Mouse (Mus musculus): ENCODE data around the gene Ocel1.

DNA sequence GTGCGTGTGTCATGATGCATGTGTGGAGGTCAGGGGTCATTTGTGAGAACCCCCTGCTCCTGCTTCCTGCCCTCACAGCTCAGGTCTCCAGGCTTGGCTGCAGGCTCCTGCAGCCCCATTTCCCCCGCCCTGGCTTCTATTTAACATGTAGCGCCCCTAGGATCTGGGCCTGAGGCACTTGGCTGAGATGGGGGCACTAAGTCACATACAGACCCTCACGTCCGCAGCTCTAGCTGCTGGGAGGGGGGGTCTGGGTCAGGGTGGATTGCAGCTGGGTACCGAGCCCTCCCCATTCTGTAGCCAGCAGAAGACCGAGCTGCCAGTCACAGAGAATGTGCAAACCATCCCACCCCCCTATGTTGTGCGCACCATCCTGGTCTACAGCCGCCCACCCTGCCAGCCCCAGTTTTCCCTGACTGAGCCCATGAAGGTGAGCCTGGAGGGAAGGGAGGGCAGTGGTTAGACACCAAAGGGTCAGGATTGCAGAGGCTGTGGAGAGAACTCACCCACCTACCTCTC is 31.4 kb downstream of the Ocel1 start:
- TF ChIP-seq CTCF (IDR thresholded peaks at IDR 0.05; ENCODE audit: low read depth, low read length) (no peak), TAL1 (conservative IDR thresholded peaks at IDR 0.05; ENCODE audit: low read depth, low read length) (no peak), GATA2 (IDR thresholded peaks at IDR 0.05; ENCODE audit: borderline replicate concordance, low read depth, low read length) (no peak), POLR2AphosphoS5 (IDR thresholded peaks at IDR 0.05; ENCODE audit: insufficient replicate concordance, low read depth, low read length) (no peak)
